Mouse (Mus musculus) stomach, embryonic 15.5 days (tissue): ENCODE data around the gene Amdhd1. TPM values are rescaled to one million over a fixed set of nuclear protein-coding genes. Genes with fewer than 3 reads are reported as not detected.
A peak's percentile ranks its signal among the peaks of the same experiment; 100 is the strongest.

ENCODE experiments used
- ATAC-seq: fragments of 200-750 bp; cut with Nextera tagmentation; 2 replicates; pipeline ENCODE4 v1.8.0; 2017; ENCODE audit warnings: low read depth, moderate number of reproducible peaks, moderate TSS enrichment; ENCODE audit not compliant: insufficient read depth, low FRiP score
- H3K27ac ChIP-seq: fragments of 300-500 bp; sonication (generic); 2 replicates; pipeline ENCODE4 v1.5.1; 2015; ENCODE audit warnings: mild to moderate bottlenecking, inconsistent platforms
- H3K27me3 ChIP-seq: fragments of 300-500 bp; sonication (generic); replicated peaks from 2 replicates; pipeline ENCODE4 v1.6.1; 2015; ENCODE audit warnings: inconsistent platforms
- H3K36me3 ChIP-seq: fragments of 300-500 bp; sonication (generic); 2 replicates; pipeline ENCODE4 v1.6.1; 2015; ENCODE audit warnings: inconsistent platforms
- H3K4me1 ChIP-seq: fragments of 300-500 bp; sonication (generic); 2 replicates; pipeline ENCODE4 v1.6.1; 2015; ENCODE audit warnings: inconsistent platforms
- H3K4me2 ChIP-seq: fragments of 300-500 bp; sonication (generic); 2 replicates; pipeline ENCODE4 v1.6.1; 2015; ENCODE audit warnings: mild to moderate bottlenecking, inconsistent platforms
- H3K4me3 ChIP-seq: fragments of 300-500 bp; sonication (generic); replicated peaks from 2 replicates; pipeline ENCODE4 v1.5.1; 2015; ENCODE audit warnings: inconsistent platforms
- H3K9ac ChIP-seq: fragments of 300-500 bp; sonication (generic); 2 replicates; pipeline ENCODE4 v1.6.1; 2015; ENCODE audit warnings: inconsistent platforms
- H3K9me3 ChIP-seq: fragments of 300-500 bp; sonication (generic); 2 replicates; pipeline ENCODE4 v1.6.1; 2016; ENCODE audit warnings: inconsistent platforms
- WGBS: fragments of 180-500 bp; shearing (Covaris S2); methylation state at CpG from one replicate; pipeline ENCODE4 v1.1.7; 2015; 5-methylcytosine and 5-hydroxymethylcytosine counted together
- polyA plus RNA-seq: library from polyadenylated mRNA; unstranded; fragments of >200 nt; fragmentation: Nextera tagmentation; extraction: Ambion mirVana; gene quantifications from 2 replicates; pipeline ENCODE4 v1.2.1, GENCODE M21; 2015

Amdhd1 gene
- 1.7 and 1.9 TPM in 2 replicates for polyA plus RNA-seq

- peak; percentile 94 for ATAC-seq
- 3% methylated on average over 34 of the region's 35 CpGs for WGBS
- peak within 1 kb of the TSS; percentile 43 for H3K4me3 ChIP-seq
- peak within 1 kb of the TSS; percentile 25; the same call in 1 of the 2 replicates for H3K9ac ChIP-seq
- peaks cover 11% of the 10 kb centered on the region for H3K4me1 ChIP-seq
- no peaks in the 10 kb centered on the region for H3K36me3 ChIP-seq
- no peak within 1 kb of the TSS for H3K27ac ChIP-seq
- H3K9me3 ChIP-seq = no peaks in the 10 kb centered on the region
- H3K4me2 ChIP-seq = peak within 1 kb of the TSS; percentile 76
- H3K27me3 ChIP-seq = no peaks in the 10 kb centered on the region
These were observed at the start of gene Amdhd1 for GRCm38 (mm10) chr10:93539775-93540430. Amdhd1 (minus strand) TSS chr10:93540033.

GRCm38 (mm10) chr10:93589281-93589848 lies 49.5 kb upstream of the Amdhd1 start, which contains the start of gene Snrpf:
Snrpf (minus strand) TSS chr10:93589706.
- under 1% methylated on average over 63 of the region's 63 CpGs for WGBS
- Histone ChIP-seq H3K36me3 (peaks cover 10% of the 10 kb centered on the region), H3K4me1 (peaks cover 6% of the 10 kb centered on the region), H3K27me3 (no peaks in the 10 kb centered on the region), H3K9ac (peak within 1 kb of the TSS; percentile 60), H3K27ac (peak within 1 kb of the TSS; percentile 36), H3K9me3 (no peaks in the 10 kb centered on the region), H3K4me3 (peak within 1 kb of the TSS; percentile 67), H3K4me2 (peak within 1 kb of the TSS; percentile 84)
- peak; percentile 89 for ATAC-seq

- no peak for ATAC-seq
- Histone ChIP-seq H3K36me3 (peaks cover 10% of the 10 kb centered on the region), H3K4me2 (peak overlapping the region; percentile 84), H3K4me3 (peak overlapping the region; percentile 67), H3K27ac (no peak overlapping the region; the same call in 1 of the 2 replicates), H3K9ac (peak overlapping the region; percentile 60), H3K27me3 (no peaks in the 10 kb centered on the region), H3K4me1 (peaks cover 6% of the 10 kb centered on the region), H3K9me3 (no peaks in the 10 kb centered on the region)
- 1% methylated on average over 11 of the region's 11 CpGs for WGBS
These were observed 49.0 kb upstream of the Amdhd1 start for GRCm38 (mm10) chr10:93588796-93589195.

GRCm38 (mm10) chr10:93577271-93577886 lies 37.5 kb upstream of the Amdhd1 start:
- no peaks in the 10 kb centered on the region for H3K9me3 ChIP-seq
- H3K9ac ChIP-seq = no peak overlapping the region
- no peaks in the 10 kb centered on the region for H3K27me3 ChIP-seq
- no peaks in the 10 kb centered on the region for H3K4me1 ChIP-seq
- no peak overlapping the region for H3K4me2 ChIP-seq
- WGBS = 67% methylated on average over 13 of the region's 13 CpGs
- H3K4me3 ChIP-seq = no peak overlapping the region
- peaks cover 6% of the 10 kb centered on the region; the same call in 1 of the 2 replicates for H3K36me3 ChIP-seq
- H3K27ac ChIP-seq = no peak overlapping the region
- ATAC-seq = no peak

DNA sequence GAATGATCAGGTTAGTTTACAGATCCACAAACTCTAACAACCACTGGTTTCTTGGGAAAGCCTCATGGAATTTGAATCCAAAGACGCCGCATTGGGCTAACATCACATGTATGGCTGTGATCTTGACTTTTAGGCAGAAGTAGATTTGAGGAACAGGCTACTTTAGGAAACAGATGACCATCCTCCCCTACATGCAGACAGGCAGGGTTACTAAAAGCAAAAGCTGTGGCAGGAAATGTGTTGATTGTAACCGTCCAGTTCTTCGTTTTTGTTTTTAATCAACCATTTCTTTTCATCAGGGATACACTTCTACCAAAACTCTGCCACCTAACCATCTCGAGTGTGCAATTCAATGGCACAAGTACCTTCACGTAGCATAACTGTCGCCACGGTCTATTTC lies 36.1 kb upstream of the Amdhd1 start:
- no peak overlapping the region for H3K9ac ChIP-seq
- no peak overlapping the region for H3K4me2 ChIP-seq
- H3K27me3 ChIP-seq = no peaks in the 10 kb centered on the region
- no peaks in the 10 kb centered on the region for H3K4me1 ChIP-seq
- no peak overlapping the region for H3K27ac ChIP-seq
- no peak overlapping the region for H3K4me3 ChIP-seq
- WGBS = 85% methylated on average over 8 of the region's 8 CpGs
- no peaks in the 10 kb centered on the region for H3K9me3 ChIP-seq
- H3K36me3 ChIP-seq = no peaks in the 10 kb centered on the region
- no peak for ATAC-seq

- no peak overlapping the region for H3K4me2 ChIP-seq
- ATAC-seq = no peak
- H3K9me3 ChIP-seq = no peaks in the 10 kb centered on the region
- no peaks in the 10 kb centered on the region for H3K27me3 ChIP-seq
- H3K27ac ChIP-seq = no peak overlapping the region
- H3K9ac ChIP-seq = no peak overlapping the region
- no peaks in the 10 kb centered on the region for H3K36me3 ChIP-seq
- WGBS = 50% methylated on average over 4 of the region's 4 CpGs
- no peaks in the 10 kb centered on the region for H3K4me1 ChIP-seq
- H3K4me3 ChIP-seq = no peak overlapping the region
These were observed 35.1 kb upstream of the Amdhd1 start for GRCm38 (mm10) chr10:93574966-93575365.

- no peaks in the 10 kb centered on the region for H3K9me3 ChIP-seq
- H3K27ac ChIP-seq = no peak overlapping the region
- 52% methylated on average over 2 of the region's 2 CpGs for WGBS
These were observed 32.4 kb upstream of the Amdhd1 start for GRCm38 (mm10) chr10:93572209-93572608.

GRCm38 (mm10) chr10:93568671-93569070 lies 28.8 kb upstream of the Amdhd1 start:
- H3K9me3 ChIP-seq = no peaks in the 10 kb centered on the region
- H3K27me3 ChIP-seq = no peaks in the 10 kb centered on the region
- H3K4me2 ChIP-seq = no peak overlapping the region
- no peak overlapping the region for H3K9ac ChIP-seq
- no peak overlapping the region for H3K27ac ChIP-seq
- WGBS = 77% methylated on average over 6 of the region's 6 CpGs
- ATAC-seq = no peak
- no peaks in the 10 kb centered on the region for H3K4me1 ChIP-seq
- no peak overlapping the region for H3K4me3 ChIP-seq
- no peaks in the 10 kb centered on the region for H3K36me3 ChIP-seq

More at GRCm38 (mm10) chr10:93572209-93572608, 32.4 kb upstream of the Amdhd1 start:
- no peaks in the 10 kb centered on the region for H3K27me3 ChIP-seq
- no peaks in the 10 kb centered on the region for H3K4me1 ChIP-seq
- no peak for ATAC-seq
- H3K4me3 ChIP-seq = no peak overlapping the region
- H3K36me3 ChIP-seq = no peaks in the 10 kb centered on the region
- no peak overlapping the region for H3K4me2 ChIP-seq
- H3K9ac ChIP-seq = no peak overlapping the region

GRCm38 (mm10) chr10:93567841-93568566 lies 28.2 kb upstream of the Amdhd1 start:
- H3K27ac ChIP-seq = no peak overlapping the region
- no peaks in the 10 kb centered on the region for H3K36me3 ChIP-seq
- H3K4me3 ChIP-seq = no peak overlapping the region
- H3K4me2 ChIP-seq = no peak overlapping the region
- H3K9ac ChIP-seq = no peak overlapping the region
- no peaks in the 10 kb centered on the region for H3K4me1 ChIP-seq
- 86% methylated on average over 11 of the region's 11 CpGs for WGBS
- no peaks in the 10 kb centered on the region for H3K9me3 ChIP-seq
- H3K27me3 ChIP-seq = no peaks in the 10 kb centered on the region
- ATAC-seq = no peak

DNA sequence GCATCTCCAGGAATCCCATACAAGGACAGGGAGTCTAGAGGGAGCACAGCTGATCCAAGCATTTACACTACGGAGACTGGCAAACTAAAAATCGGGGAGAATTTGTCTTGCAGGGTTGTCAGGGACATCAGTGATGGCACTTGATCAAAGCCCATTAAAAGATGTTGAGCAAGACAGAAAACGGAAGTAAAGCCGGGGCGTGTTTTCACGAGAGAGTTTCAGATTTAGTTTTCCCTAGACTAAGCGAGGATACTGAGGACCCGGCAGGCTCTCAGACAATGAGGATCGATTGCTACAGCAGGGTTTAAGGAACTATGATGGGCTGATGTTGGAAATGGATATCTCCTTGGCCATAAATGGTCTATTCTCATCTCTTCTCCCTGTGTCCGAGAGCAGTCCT lies 27.2 kb upstream of the Amdhd1 start:
- H3K27ac ChIP-seq = no peak overlapping the region
- H3K27me3 ChIP-seq = no peaks in the 10 kb centered on the region
- no peak overlapping the region for H3K4me2 ChIP-seq
- H3K9me3 ChIP-seq = no peaks in the 10 kb centered on the region
- H3K4me1 ChIP-seq = no peaks in the 10 kb centered on the region
- H3K9ac ChIP-seq = no peak overlapping the region
- 79% methylated on average over 10 of the region's 10 CpGs for WGBS
- no peak overlapping the region for H3K4me3 ChIP-seq
- no peak for ATAC-seq
- H3K36me3 ChIP-seq = no peaks in the 10 kb centered on the region

DNA sequence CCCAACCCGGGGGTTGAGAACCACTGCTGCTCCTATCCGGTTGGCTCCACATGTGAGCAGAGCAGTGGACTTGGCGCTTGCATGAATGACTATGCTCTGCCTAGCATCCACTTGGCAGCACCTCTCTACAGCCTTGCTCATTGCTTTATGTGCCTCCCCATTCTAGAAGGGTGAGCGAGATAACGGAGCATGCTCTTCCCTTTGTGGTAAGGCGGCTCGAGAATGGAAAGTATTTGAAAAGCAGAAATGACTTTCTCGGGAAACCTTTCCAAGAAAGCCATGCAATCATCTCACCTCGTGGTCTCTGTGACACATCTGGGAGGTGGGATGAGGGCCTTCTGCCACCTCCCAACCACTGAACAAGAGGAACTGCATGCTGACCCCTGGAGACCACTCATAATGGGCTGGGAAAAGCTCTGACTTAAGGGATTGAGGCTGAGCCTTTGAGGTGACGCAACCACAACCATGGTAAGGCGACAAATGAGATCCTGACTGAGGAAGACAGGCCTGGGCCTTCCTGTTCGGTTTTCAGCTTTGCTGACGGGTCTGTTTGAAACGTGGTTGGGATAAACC lies 24.8 kb upstream of the Amdhd1 start:
- no peak for ATAC-seq
- no peaks in the 10 kb centered on the region for H3K9me3 ChIP-seq
- 80% methylated on average over 14 of the region's 14 CpGs for WGBS

More for the DNA sequence above, 24.8 kb upstream of the Amdhd1 start:
- no peaks in the 10 kb centered on the region for H3K27me3 ChIP-seq
- no peak overlapping the region for H3K9ac ChIP-seq
- H3K4me1 ChIP-seq = no peaks in the 10 kb centered on the region
- no peak overlapping the region for H3K4me2 ChIP-seq
- no peak overlapping the region for H3K27ac ChIP-seq
- no peak overlapping the region for H3K4me3 ChIP-seq
- no peaks in the 10 kb centered on the region for H3K36me3 ChIP-seq
